Mouse (Mus musculus): ENCODE measurements around the gene Tctex1d4. TPM values are rescaled to one million over a fixed set of nuclear protein-coding genes. Genes with fewer than 3 reads are reported as not detected.

Tctex1d4 gene
- polyA plus RNA-seq, 2 experiments: 0.10 TPM; not detected in 1

GRCm38 (mm10) chr4:117133366-117133796 lies 6.8 kb downstream of the Tctex1d4 start:
- H3K27me3 ChIP-seq (ENCODE audit: control insufficient read depth, insufficient read depth, low read length): peaks cover 20% of the 10 kb centered on the region; the same call in 1 of the 2 replicates
- peak; percentile 13; the same call in 1 of the 2 replicates for ATAC-seq (ENCODE audit: low FRiP score, low read depth)
- peaks cover 4% of the 10 kb centered on the region; the same call in 1 of the 2 replicates for H3K36me3 ChIP-seq (ENCODE audit: control insufficient read depth, insufficient read depth, low read length)
- no peaks in the 10 kb centered on the region for H3K9me3 ChIP-seq (ENCODE audit: control insufficient read depth, low read length)
- peak overlapping the region; percentile 75 for H3K9ac ChIP-seq (ENCODE audit: low read depth, low read length, severe bottlenecking)
- 1% methylated on average over 40 of the region's 42 CpGs for WGBS
- peaks cover 8% of the 10 kb centered on the region; the same call in 1 of the 2 replicates for H3K4me1 ChIP-seq (ENCODE audit: control insufficient read depth, insufficient read depth, low read length)
- H3K4me3 ChIP-seq (replicated peaks; ENCODE audit: low read length): peak overlapping the region; percentile 80
- no peak for TF ChIP-seq POLR2A (IDR thresholded peaks at IDR 0.05; ENCODE audit: borderline replicate concordance, extremely low read depth, insufficient read depth, insufficient read length)
- peak overlapping the region; percentile 98 for H3K4me2 ChIP-seq (replicated peaks; ENCODE audit: low read depth, low read length, severe bottlenecking)
- no peak for DNase-seq (ENCODE audit: low spot score)
- no peak overlapping the region for H3K27ac ChIP-seq (replicated peaks; ENCODE audit: low read depth, low read length)

- Histone ChIP-seq H3K9me3 (ENCODE audit: control insufficient read depth, low read length) (no peaks in the 10 kb centered on the region), H3K4me1 (ENCODE audit: control insufficient read depth, insufficient read depth, low read length) (peaks cover 8% of the 10 kb centered on the region; the same call in 1 of the 2 replicates), H3K9ac (ENCODE audit: low read depth, low read length, severe bottlenecking) (peak within 1 kb of the TSS; percentile 75), H3K27me3 (ENCODE audit: control insufficient read depth, insufficient read depth, low read length) (peaks cover 20% of the 10 kb centered on the region; the same call in 1 of the 2 replicates), H3K4me2 (replicated peaks; ENCODE audit: low read depth, low read length, severe bottlenecking) (peak within 1 kb of the TSS; percentile 98), H3K36me3 (ENCODE audit: control insufficient read depth, insufficient read depth, low read length) (peaks cover 4% of the 10 kb centered on the region; the same call in 1 of the 2 replicates), H3K4me3 (replicated peaks; ENCODE audit: low read length) (peak within 1 kb of the TSS; percentile 80), H3K27ac (replicated peaks; ENCODE audit: low read depth, low read length) (no peak within 1 kb of the TSS)
- DNase-seq (ENCODE audit: low spot score): peak; percentile 98
- no peak for TF ChIP-seq POLR2A (IDR thresholded peaks at IDR 0.05; ENCODE audit: borderline replicate concordance, extremely low read depth, insufficient read depth, insufficient read length)
- peak; percentile 91 for ATAC-seq (ENCODE audit: low FRiP score, low read depth)
- whole genome bisulfite sequencing: 4% methylated on average over 27 of the region's 48 CpGs
Observed at GRCm38 (mm10) chr4:117133817-117134600, 7.4 kb downstream of the Tctex1d4 start, which contains the start of gene Plk3. TSS of gene Plk3 (minus strand) at chr4:117133963.

GRCm38 (mm10) chr4:117134601-117134995 lies 8.0 kb downstream of the Tctex1d4 start:
- DNase-seq (ENCODE audit: low spot score): no peak
- no peak overlapping the region for H3K9ac ChIP-seq (ENCODE audit: low read depth, low read length, severe bottlenecking)
- no peaks in the 10 kb centered on the region for H3K9me3 ChIP-seq (ENCODE audit: control insufficient read depth, low read length)
- peaks cover 20% of the 10 kb centered on the region; the same call in 1 of the 2 replicates for H3K27me3 ChIP-seq (ENCODE audit: control insufficient read depth, insufficient read depth, low read length)
- no peak overlapping the region for H3K4me2 ChIP-seq (replicated peaks; ENCODE audit: low read depth, low read length, severe bottlenecking)
- H3K4me3 ChIP-seq (replicated peaks; ENCODE audit: low read length): no peak overlapping the region
- H3K4me1 ChIP-seq (ENCODE audit: control insufficient read depth, insufficient read depth, low read length): peaks cover 8% of the 10 kb centered on the region; the same call in 1 of the 2 replicates
- TF ChIP-seq POLR2A (IDR thresholded peaks at IDR 0.05; ENCODE audit: borderline replicate concordance, extremely low read depth, insufficient read depth, insufficient read length): no peak
- ATAC-seq (ENCODE audit: low FRiP score, low read depth): no peak
- H3K36me3 ChIP-seq (ENCODE audit: control insufficient read depth, insufficient read depth, low read length): peaks cover 4% of the 10 kb centered on the region; the same call in 1 of the 2 replicates
- WGBS: 36% methylated on average over 2 of the region's 2 CpGs
- no peak overlapping the region for H3K27ac ChIP-seq (replicated peaks; ENCODE audit: low read depth, low read length)

- no peak for ATAC-seq (ENCODE audit: low FRiP score, low read depth)
- TF ChIP-seq POLR2A (IDR thresholded peaks at IDR 0.05; ENCODE audit: borderline replicate concordance, extremely low read depth, insufficient read depth, insufficient read length): no peak
- H3K27ac ChIP-seq (replicated peaks; ENCODE audit: low read depth, low read length): no peak overlapping the region
- 0 out of 2 replicates have a peak, but pooled peaks cover 3% of the 10 kb centered on the region for H3K36me3 ChIP-seq (ENCODE audit: control insufficient read depth, insufficient read depth, low read length)
- H3K4me3 ChIP-seq (replicated peaks; ENCODE audit: low read length): no peak overlapping the region
- H3K27me3 ChIP-seq (ENCODE audit: control insufficient read depth, insufficient read depth, low read length): peaks cover 20% of the 10 kb centered on the region; the same call in 1 of the 2 replicates
- no peaks in the 10 kb centered on the region for H3K9me3 ChIP-seq (ENCODE audit: control insufficient read depth, low read length)
- H3K4me1 ChIP-seq (ENCODE audit: control insufficient read depth, insufficient read depth, low read length): peaks cover 8% of the 10 kb centered on the region; the same call in 1 of the 2 replicates
- H3K4me2 ChIP-seq (replicated peaks; ENCODE audit: low read depth, low read length, severe bottlenecking): no peak overlapping the region
- no peak overlapping the region for H3K9ac ChIP-seq (ENCODE audit: low read depth, low read length, severe bottlenecking)
- no peak for DNase-seq (ENCODE audit: low spot score)
- WGBS: 29% methylated on average over 8 of the region's 8 CpGs
Observed at GRCm38 (mm10) chr4:117136034-117136433, 9.4 kb downstream of the Tctex1d4 start.
